Mouse (Mus musculus) stomach, embryonic 14.5 days (tissue): ENCODE measurements around the gene Smad1. TPM values are rescaled to one million over a fixed set of nuclear protein-coding genes. Genes with fewer than 3 reads are reported as not detected.

Experiments used
- ATAC-seq: fragments of 200-750 bp; cut with Nextera tagmentation; 2 replicates; pipeline ENCODE4 v1.8.0; 2017; ENCODE audit warnings: low read depth, moderate TSS enrichment; ENCODE audit not compliant: insufficient number of reproducible peaks, insufficient read depth, low FRiP score
- H3K27ac ChIP-seq: fragments of 300-500 bp; sonication (generic); 2 replicates; pipeline ENCODE4 v1.5.1; 2014; ENCODE audit warnings: mild to moderate bottlenecking, low read length, moderate library complexity, mixed read lengths
- H3K27me3 ChIP-seq: fragments of 300-500 bp; sonication (generic); 2 replicates; pipeline ENCODE4 v1.6.1; 2014; ENCODE audit warnings: low read length, control low read depth, mixed read lengths; ENCODE audit not compliant: control insufficient read depth, insufficient read depth
- H3K36me3 ChIP-seq: fragments of 300-500 bp; sonication (generic); 2 replicates; pipeline ENCODE4 v1.6.1; 2014; ENCODE audit warnings: mild to moderate bottlenecking, control low read depth, low read length, moderate library complexity, mixed read lengths; ENCODE audit not compliant: control insufficient read depth, insufficient read depth
- H3K4me1 ChIP-seq: fragments of 300-500 bp; sonication (generic); 2 replicates; pipeline ENCODE4 v1.6.1; 2014; ENCODE audit warnings: low read length, control low read depth, mixed read lengths; ENCODE audit not compliant: control insufficient read depth, insufficient read depth
- H3K4me2 ChIP-seq: fragments of 300-500 bp; sonication (generic); replicated peaks from 2 replicates; pipeline ENCODE4 v1.6.1; 2014; ENCODE audit warnings: low read depth, low read length, control low read depth
- H3K4me3 ChIP-seq: fragments of 300-500 bp; sonication (generic); 2 replicates; pipeline ENCODE4 v1.5.1; 2014; ENCODE audit warnings: low read depth, low read length, control low read depth
- H3K9ac ChIP-seq: fragments of 300-500 bp; sonication (generic); replicated peaks from 2 replicates; pipeline ENCODE4 v1.6.1; 2014; ENCODE audit warnings: low read depth, mild to moderate bottlenecking, control low read depth, low read length, moderate library complexity, mixed read lengths
- H3K9me3 ChIP-seq: fragments of 300-500 bp; sonication (generic); 2 replicates; pipeline ENCODE4 v1.6.1; 2016; ENCODE audit warnings: low read depth, low read length, control low read depth; ENCODE audit not compliant: control insufficient read depth
- whole genome bisulfite sequencing: fragments of 180-500 bp; shearing (Covaris S2); extraction: QIAGEN DNeasy Blood & Tissue Kit; methylation state at CpG from one replicate; pipeline ENCODE4 v1.1.7; 2014; 5-methylcytosine and 5-hydroxymethylcytosine counted together
- polyA plus RNA-seq: library from polyadenylated mRNA; unstranded; fragments of >200 nt; fragmentation: Nextera tagmentation; extraction: Ambion mirVana; gene quantifications from 2 replicates; pipeline ENCODE4 v1.2.1, GENCODE M21; 2014

Smad1 gene
- polyA plus RNA-seq, 1 experiment from 2014 or later: 50.5 TPM

DNA sequence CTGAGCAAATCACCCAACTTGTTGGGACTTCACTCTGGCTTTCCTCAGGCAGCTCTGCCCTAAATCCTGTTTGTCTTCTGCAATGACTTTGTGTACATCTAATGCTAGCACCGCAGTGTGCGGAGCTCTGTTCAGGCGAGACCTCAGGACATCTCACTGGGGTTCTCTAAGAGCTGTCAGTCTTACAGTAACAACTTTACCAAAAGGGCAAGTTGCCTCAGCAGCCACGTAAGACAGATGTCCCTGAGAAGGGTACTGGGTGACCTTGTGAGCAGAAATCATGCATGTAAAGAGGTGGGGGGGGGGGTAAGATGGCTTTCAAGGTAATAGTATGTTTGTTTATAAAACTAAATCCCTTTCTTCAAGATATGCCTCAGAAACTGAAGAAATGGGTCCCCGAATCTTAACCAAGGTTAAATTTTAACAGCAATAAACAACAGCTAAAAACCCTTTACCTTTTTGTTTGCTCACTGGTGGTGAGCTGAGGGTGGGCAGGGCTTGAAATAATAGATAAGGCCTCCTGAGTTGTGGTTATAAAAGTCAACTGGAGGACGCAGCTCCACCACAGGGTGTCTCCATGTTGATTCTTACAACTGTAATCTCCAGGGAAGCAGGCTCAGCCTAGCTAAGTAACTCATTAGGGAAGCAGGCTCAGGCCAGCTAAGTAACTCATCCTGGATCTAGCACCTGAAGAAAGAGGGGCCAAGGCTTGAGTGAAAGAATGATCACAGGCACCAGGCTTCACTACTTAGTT is 38.4 kb downstream of the Smad1 start:
- WGBS: 42% methylated on average over 6 of the region's 6 CpGs
- Histone ChIP-seq H3K4me3 (no peak overlapping the region), H3K27me3 (no peaks in the 10 kb centered on the region), H3K9me3 (no peaks in the 10 kb centered on the region), H3K4me1 (peaks cover 22% of the 10 kb centered on the region), H3K27ac (peak overlapping the region; percentile 55; the same call in 1 of the 2 replicates), H3K9ac (no peak overlapping the region), H3K4me2 (no peak overlapping the region; the same call in 1 of the 2 replicates), H3K36me3 (peaks cover 5% of the 10 kb centered on the region; the same call in 1 of the 2 replicates)
- peak; percentile 76 for ATAC-seq

DNA sequence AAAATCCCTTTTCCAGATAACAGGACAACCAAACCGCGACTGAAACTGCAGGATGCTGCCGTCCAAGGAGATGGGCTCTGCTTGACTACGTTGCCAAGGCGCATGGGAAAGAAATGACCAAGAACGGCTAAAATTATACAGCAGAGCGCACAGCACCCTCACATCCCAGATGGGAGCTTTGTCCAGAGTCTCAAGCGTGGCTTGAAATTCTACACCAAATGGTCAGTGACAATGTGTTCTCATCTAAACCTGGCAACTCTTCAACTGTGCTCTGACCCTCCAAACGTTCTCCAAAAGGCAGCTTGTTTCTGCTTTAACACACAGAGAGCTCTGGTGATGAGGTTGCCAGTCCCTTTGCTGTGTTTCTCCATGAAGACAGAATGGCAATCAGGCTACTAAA is 39.0 kb downstream of the Smad1 start:
- ATAC-seq: no peak
- Histone ChIP-seq H3K36me3 (peaks cover 5% of the 10 kb centered on the region; the same call in 1 of the 2 replicates), H3K9me3 (no peaks in the 10 kb centered on the region), H3K4me1 (peaks cover 29% of the 10 kb centered on the region), H3K27me3 (no peaks in the 10 kb centered on the region), H3K4me3 (no peak overlapping the region), H3K27ac (peak overlapping the region; percentile 55; the same call in 1 of the 2 replicates), H3K4me2 (no peak overlapping the region; the same call in 1 of the 2 replicates), H3K9ac (no peak overlapping the region)
- 69% methylated on average over 9 of the region's 9 CpGs for WGBS

DNA sequence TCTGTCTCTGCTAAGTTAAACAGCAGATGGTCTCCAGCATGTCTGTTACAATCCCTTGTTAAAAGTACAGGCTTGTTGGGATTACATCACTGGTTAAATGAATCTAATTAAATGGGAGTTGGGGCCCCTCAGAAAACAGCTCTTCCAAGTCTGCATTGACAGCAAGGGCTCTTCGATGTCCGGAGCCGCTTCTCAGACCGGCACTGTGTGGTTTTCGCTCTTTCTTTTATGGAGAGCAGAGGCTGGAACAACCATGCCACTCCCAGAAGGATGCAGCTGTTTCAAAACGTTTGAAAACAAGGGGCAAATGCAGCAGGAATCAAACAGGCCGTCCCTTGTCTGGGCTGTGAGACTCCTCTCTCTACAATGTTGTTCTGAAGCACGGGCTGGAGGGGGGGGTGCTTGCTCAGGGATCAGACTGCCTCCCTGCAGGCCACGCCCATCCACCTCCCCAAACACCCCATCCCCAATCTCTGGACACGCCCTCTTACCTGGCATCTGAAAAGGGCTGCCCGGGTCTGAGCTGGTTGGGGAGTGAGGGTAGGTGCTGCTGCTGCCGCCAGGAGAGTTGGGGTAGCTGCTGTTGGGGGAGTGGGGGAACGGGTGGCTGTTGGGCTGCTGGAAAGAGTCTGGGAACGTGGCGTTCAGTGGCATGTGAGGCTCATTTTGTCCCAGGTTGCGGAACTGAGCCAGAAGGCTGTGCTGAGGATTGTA is 43.4 kb downstream of the Smad1 start:
- Histone ChIP-seq H3K9me3 (no peaks in the 10 kb centered on the region), H3K4me1 (peaks cover 47% of the 10 kb centered on the region; the same call in 1 of the 2 replicates), H3K9ac (no peak overlapping the region), H3K27ac (peak overlapping the region; percentile 40), H3K4me2 (no peak overlapping the region), H3K36me3 (peaks cover 14% of the 10 kb centered on the region; the same call in 1 of the 2 replicates), H3K4me3 (no peak overlapping the region), H3K27me3 (no peaks in the 10 kb centered on the region)
- peak; percentile 57 for ATAC-seq
- 52% methylated on average over 16 of the region's 16 CpGs for WGBS

DNA sequence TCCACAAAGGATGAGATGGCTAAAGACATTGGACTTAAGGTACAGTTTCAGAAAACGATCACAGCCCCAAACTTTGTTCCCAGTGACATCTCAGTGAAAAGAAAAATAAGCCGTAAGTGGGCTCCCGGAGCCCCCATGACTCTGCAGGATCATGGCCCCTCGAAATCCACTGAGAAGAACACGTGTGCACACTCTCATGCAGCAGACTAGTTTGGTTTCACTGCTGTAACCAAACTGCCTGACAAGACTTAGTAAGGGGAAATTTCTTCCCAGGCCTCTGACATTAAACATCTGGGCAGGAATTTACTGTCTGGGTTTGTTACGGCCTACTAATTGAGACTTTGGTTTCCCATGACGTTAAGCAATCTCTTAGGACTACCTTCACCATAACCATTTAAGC is 45.3 kb downstream of the Smad1 start:
- no peaks in the 10 kb centered on the region for H3K9me3 ChIP-seq
- H3K36me3 ChIP-seq: peaks cover 14% of the 10 kb centered on the region; the same call in 1 of the 2 replicates

DNA sequence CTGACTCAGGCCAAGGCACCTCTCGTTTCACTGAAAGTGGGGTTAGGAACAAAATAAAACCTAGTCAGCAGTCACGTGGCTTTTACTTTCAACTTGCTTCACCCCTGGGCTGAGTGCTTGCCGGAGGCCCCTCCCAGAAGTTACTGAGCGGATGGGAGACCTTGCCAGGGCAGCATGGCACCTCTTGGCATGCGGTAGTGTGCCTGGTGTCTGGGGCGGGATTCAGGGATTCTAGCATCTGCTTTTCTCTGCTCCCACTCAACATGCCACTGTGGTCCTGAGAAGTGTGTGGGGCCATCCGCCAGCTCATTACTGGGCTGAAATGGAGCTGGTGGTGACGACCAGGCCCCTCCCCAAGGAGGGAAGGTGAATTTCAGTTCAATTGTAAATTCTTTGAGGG is 47.4 kb downstream of the Smad1 start:
- Histone ChIP-seq H3K4me1 (peaks cover 45% of the 10 kb centered on the region), H3K36me3 (peaks cover 17% of the 10 kb centered on the region; the same call in 1 of the 2 replicates), H3K27me3 (no peaks in the 10 kb centered on the region), H3K4me2 (no peak overlapping the region), H3K9ac (no peak overlapping the region), H3K4me3 (no peak overlapping the region), H3K9me3 (no peaks in the 10 kb centered on the region), H3K27ac (peak overlapping the region; percentile 87; the same call in 1 of the 2 replicates)
- ATAC-seq: no peak
- 75% methylated on average over 8 of the region's 8 CpGs for WGBS

More for the DNA sequence above, 45.3 kb downstream of the Smad1 start:
- Histone ChIP-seq H3K27ac (peak overlapping the region; percentile 71), H3K4me3 (no peak overlapping the region), H3K4me2 (no peak overlapping the region), H3K9ac (no peak overlapping the region), H3K4me1 (peaks cover 45% of the 10 kb centered on the region), H3K27me3 (no peaks in the 10 kb centered on the region)
- 43% methylated on average over 7 of the region's 7 CpGs for WGBS
- ATAC-seq: no peak

DNA sequence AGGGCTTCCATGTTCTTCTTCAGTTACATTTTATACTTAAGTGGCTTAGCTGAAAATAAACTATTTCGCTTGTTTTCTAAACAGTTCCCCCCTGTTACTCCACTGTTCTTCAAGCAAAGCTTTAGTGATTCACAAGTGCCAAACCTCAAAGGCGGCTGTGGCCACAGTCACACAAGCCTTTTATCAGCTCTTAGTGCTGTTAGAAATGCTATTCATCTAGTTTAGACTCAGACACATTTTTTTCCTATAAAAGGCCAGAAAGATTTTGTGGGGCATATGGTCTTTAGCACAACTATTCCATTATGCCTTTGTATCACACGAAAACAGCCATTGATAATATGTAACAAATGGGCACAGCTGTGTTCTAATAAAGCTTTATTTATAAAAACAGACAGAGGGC is 48.5 kb downstream of the Smad1 start:
- H3K27ac ChIP-seq: peak overlapping the region; percentile 87
- H3K4me1 ChIP-seq: peaks cover 40% of the 10 kb centered on the region

DNA sequence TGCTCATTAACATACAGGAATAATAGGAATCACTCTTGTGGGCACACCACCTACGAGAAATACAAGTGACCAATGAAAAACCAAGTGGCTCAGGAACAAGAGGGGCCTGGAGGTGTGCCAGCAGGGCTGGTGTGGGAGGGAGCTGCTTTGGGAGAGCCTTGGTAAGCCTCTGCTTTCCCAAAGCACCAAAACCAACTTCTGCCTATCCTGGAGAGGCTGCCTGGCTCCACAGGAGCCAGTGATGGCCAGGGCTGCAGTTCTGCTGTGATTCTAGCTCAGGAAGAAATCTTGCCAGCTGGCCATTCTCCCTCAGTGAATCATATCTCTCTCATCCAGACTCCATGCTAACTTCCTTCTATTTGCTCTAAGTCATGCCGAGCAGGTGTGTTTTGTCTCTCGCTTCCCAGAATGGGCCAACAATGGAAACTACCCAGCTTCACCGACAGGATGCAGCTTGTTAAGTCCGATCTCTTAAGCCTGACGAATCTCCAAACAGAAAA is 49.2 kb downstream of the Smad1 start:
- Histone ChIP-seq H3K4me2 (0 out of 2 replicates have a peak overlapping the region, but pooled peaks have one; percentile 14), H3K4me1 (peaks cover 34% of the 10 kb centered on the region), H3K9ac (0 out of 2 replicates have a peak overlapping the region, but pooled peaks have one; percentile 6), H3K27ac (peak overlapping the region; percentile 87), H3K27me3 (no peaks in the 10 kb centered on the region), H3K36me3 (peaks cover 17% of the 10 kb centered on the region; the same call in 1 of the 2 replicates), H3K9me3 (no peaks in the 10 kb centered on the region), H3K4me3 (no peak overlapping the region)
- 27% methylated on average over 6 of the region's 6 CpGs for WGBS
- ATAC-seq: peak; percentile 50; the same call in 1 of the 2 replicates

More for the DNA sequence above, 48.5 kb downstream of the Smad1 start:
- 42% methylated on average over 3 of the region's 3 CpGs for WGBS
- no peak overlapping the region for H3K9ac ChIP-seq
- peaks cover 17% of the 10 kb centered on the region; the same call in 1 of the 2 replicates for H3K36me3 ChIP-seq
- no peak for ATAC-seq
- no peaks in the 10 kb centered on the region for H3K27me3 ChIP-seq
- no peak overlapping the region for H3K4me2 ChIP-seq
- H3K9me3 ChIP-seq: no peaks in the 10 kb centered on the region
- no peak overlapping the region for H3K4me3 ChIP-seq

DNA sequence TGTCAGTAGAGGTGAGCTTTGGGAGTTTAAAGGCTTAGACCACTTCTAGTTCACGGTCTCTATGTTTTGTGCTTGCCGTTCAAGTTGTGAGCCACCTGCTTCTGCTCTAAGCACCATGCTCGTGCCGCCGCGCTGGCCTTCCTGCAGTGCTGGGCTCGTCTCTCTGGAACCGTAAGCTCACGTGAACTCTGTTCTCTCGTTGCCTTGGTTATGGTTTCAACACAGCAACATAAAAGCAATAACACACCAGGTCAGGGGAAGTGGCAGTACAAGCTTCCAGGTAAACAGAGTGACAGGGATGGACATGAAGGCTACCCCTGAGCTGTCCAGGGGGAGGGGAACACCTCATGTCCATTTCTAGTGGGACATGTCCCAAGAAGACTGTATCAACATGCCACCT is 52.9 kb downstream of the Smad1 start:
- WGBS: 88% methylated on average over 10 of the region's 10 CpGs

More for the DNA sequence above, 52.9 kb downstream of the Smad1 start:
- Histone ChIP-seq H3K27me3 (no peaks in the 10 kb centered on the region), H3K27ac (no peak overlapping the region), H3K36me3 (peaks cover 27% of the 10 kb centered on the region), H3K9ac (no peak overlapping the region), H3K9me3 (no peaks in the 10 kb centered on the region), H3K4me1 (peaks cover 9% of the 10 kb centered on the region), H3K4me2 (no peak overlapping the region), H3K4me3 (no peak overlapping the region)
- no peak for ATAC-seq
